Mouse (Mus musculus) kidney, postnatal 4 days (tissue): ENCODE measurements at regions not wholly inside any gene's neighbourhood (a gene's known extent, or its start where the extent isn't known, plus 50 kb on each side); places are given as distances from the start of the nearest gene placed in this dataset.

Experiments used
- DNase-seq, 2 experiments: peaks; one replicate each; pipeline ENCODE4 v3.0.0; 2021; ENCODE audit warnings: mixed read lengths in 2 of 2

DNA sequence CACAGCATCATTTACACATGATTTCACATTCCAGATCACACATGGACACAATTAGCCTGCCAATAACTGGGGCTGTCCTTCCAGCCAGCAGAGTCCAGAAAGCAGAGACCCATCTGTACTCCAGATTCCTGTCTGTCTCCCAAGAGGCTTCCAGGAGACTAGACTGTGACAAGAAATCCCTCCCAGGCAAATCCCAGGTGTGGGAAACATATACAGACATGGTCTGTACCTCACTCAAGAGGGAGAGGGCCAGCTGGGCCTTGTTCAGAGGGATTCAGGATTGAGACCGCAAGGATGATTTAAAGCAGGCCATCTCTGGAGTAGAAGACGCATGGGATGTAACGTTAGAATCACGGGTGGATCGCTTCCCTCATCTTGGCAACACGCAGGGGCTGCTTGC, 182.7 kb upstream of the Prr30 start:
- no peak for DNase-seq

DNA sequence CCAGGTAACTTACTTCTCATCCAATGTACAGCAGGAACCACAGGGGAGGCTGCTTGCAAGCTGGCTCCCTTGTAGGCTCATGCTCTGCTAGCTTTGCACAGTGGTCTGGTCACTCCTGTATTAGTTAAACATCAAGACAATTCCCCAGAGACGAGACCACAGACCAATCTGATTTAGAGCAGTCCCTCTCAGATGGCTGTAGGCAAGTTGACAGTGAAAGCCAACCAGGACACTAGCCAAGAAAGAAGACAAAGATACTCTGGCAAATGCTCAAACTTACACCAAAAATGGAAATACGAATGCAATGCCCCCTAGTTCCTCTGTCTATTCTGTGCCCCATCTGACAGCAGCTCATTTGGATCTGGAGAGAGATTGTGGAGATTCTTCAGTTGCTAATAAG, 181.8 kb upstream of the Prr30 start:
- DNase-seq = no peak

DNA sequence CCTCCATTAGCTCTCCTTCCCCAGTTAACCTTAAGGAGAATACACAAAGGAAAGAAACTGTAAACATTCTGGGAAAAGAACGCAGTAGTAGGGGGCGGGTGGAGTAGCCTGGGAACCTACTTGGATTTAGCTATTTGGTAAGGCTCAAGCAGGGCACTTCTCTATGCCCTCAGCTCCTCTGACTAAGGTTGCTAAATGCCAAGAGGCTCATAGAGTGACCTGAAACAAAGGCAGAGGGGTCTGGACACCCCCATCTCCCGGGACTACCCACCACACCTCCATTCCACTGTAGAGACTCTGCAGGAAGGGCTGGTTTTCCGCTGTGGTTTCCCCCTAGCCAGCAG, 179.5 kb upstream of the Prr30 start:
- no peak for DNase-seq

DNA sequence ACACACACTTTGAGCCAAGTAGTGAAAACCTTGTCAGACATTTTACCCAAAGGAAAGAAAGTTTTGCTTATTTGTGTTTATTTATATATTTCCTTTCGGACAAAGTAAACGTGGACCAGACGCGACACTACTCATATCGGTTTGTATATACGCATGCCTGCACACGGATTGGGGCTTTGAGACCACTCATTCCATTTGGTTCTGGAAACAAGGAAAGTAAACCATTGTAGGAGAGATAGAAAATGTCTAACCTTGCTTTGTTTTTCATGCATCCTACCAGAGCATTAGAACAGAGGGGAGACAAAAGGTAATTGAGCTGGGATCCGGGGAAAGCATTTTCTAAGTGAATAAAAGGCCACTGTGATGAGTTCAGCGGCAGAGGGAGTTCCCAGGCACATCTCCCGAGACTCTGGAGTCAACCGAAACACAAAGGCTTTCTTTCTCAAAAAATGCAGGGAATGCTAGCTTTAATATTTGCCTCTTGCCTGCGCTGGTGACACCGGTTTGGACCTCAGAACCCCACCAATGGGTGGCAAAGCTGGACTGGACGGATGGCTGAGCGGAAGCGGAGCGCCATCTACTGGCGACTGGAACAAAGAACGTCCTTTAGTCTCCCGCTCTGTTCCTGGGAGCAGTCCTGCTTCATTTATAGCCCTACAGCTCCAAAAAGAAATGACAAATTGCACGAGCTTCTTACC, 179.0 kb upstream of the Prr30 start:
- DNase-seq = peak; percentile 85 to 87

DNA sequence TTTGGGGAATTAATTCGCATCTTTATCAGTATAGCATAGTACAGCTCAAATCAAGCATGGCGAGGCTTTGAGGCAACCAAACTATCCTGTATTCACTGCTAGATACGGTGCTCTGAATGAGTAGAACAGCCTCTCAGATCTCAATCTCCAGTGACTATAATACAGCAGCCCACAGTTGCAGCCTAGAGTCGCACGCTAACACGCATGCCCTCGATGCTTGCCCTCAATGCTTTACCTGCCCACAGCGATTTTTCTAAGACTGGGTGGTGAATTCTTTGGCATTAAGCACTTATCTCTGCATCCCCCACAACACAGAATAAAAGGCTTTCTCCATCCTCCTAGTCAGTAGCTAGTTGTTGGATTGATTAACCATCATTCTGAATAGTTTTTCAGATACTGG, 178.4 kb upstream of the Prr30 start:
- DNase-seq = no peak

DNA sequence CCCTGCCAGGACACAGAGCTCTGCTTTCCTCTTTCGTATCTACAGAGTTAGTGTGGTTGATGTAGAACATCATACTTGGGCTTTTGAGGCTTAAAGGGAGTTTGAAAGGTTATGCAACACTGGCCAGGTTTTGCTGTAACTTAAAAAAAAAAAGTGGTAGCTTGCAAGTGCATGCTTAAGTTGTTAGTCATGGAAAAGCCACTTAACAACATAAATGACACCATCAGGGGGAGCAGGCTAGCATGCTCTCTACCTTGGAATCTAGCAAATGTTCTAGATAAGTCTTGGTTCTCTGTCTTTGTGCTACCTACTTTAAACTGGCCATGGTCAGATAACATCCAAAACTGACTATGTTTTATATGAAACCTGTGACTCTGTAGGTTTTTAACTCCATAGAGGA, 176.6 kb upstream of the Prr30 start:
- no peak for DNase-seq

DNA sequence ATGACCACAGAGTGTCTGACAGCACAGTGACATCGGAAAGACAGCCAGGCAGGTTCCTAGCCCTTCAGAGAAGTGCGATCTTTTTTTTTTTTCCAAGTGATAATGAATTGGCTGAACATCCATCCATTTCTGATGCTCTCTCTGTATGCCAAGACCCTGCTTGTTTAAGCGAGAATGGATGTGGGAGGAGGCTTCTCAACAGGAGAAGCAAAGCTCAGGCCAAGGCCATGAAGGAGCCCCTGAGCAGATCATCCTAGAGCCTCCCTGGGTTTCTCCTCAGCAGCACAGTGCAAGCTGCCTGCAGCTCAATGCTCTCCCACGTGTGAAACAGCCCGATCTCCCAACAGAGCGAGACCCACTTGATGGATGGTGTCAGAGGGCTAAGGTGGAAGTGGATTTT, 175.7 kb upstream of the Prr30 start:
- no peak for DNase-seq

DNA sequence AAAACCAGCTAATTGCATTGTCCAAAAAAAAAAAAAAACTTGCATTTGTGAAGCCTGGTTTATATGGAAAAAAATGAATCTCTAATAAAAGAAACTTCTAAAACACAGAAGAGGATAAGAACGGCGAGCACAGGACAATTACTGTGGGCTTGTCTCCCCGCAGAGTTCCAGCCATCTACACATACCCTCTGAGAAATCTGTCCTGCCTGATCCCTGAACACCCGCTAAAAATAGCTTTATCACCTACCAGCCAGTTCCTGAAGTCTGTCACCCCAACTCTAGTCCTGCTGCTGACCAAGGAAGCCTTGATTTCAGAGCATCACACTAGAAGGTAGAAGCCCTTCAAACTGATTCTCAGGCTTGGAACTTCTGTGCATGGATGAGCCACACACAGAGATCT, 173.7 kb upstream of the Prr30 start:
- DNase-seq = no peak

DNA sequence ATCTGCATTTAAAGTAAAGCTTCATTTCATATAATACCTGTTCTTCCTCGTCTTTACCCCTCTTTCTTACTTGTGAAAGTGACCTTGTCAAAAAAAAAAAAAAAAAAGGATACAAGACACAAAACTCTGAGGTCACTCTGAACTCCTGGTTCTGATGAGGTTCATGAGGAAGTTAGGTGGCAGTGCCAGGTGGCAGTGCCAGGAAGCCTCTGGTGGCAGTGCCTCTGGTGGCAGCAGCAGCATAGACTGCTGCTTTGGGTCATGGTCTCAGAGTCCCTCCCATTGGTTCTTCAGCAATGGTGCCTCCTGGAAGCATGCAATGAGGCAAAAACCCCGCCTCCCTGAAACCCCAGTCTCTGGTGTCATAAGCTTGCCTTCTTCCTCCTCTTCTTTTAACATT, 159.7 kb upstream of the Prr30 start:
- DNase-seq = no peak

DNA sequence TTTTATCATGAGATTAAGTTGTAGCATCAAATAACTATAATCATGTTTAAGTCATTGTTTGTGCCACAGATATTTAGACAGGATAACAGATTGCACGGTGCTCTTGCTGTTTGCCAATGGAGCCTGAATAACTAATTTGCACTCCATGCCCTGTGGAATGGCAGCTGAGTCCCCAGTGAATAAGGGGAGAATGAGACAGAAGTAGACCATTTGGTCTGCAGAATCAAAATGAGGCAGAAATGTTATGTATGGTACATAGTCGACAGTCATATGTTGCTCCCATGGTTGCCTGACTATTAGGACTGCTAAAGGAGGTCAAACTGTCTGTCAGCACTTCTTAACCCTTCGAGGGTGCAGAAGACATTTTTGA, 152.9 kb upstream of the Prr30 start:
- no peak for DNase-seq

DNA sequence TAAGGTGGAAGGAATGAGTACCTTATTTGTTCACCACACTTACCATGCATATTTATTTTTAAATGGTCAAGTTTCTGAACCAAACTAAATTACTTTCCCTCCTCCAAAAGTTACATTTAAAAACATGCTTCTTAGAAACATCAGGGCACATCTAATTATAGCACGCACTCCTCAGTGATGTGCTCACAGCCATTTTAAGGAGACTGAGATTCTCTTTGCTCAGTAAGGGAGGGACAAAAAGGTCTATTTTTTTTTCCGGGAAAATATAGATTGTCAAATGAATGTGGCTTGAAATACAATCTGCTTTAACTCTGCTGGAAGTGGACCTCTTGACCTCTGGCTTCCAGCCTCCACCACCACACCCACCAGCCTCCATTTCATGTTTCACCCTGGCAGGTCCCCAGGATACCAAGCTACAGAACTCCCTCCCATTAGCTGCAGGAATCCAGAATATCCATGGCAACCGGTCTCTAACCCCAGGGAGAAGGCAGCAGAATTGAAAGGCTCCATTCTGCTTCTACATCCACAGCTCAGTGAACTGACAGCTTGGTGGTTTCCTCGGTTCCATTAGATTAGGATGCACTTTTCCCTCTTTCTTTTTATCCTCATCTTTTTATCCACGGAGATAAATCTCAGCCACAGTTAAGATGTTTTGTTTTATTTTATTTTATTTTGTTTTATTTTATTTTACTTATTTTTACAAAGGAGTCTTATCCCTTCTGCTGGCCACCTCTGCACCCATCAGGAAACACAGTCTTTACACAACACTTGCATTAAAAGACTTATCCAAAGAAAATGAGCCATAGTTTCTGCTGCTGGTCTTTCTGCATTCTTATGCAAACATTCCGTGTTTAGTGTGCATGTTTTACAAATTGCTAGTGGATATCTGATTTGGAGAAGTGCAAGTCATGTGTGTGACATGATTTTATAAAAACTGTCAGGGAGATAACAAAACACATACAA, 152.2 kb upstream of the Prr30 start:
- peak; percentile 31 to 46 for DNase-seq

DNA sequence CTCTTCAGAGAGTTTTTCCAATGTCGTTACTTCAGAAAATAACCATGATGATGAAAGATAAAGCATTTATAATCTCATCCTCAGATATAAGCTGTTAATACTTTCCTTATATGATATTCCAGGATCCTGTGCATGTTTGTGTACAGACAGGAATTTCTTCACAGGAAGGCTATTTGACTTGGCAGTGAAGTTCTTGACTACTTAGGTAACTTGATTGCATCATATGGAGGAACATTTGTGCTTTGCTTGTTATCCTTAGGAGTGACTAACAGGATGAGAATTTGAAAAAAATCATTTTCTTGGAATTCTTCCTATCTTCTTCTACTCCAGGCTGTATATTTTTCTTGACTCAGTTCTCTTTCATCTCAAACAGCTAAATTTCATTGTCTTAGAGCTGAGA, 140.2 kb upstream of the Prr30 start:
- DNase-seq = no peak

DNA sequence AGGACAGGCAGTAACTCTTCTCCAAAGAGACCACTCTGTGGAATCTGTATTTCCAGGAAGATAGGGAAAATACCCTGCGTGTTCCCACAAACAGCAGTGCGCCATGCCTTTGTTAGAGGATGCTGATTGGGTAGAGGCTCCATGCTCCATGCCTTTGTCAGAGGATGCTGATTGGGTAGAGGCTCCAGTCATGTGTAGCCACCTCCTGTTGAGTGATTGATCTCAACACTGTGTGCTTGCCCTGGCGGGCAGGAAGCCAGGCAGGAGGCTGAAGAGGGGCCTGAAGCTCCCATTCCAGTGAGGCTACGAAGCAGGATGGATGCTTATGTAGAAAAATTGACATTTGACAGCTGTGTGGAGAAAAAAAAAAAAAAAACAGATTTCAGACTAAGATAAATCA, 131.9 kb upstream of the Prr30 start:
- DNase-seq = no peak

DNA sequence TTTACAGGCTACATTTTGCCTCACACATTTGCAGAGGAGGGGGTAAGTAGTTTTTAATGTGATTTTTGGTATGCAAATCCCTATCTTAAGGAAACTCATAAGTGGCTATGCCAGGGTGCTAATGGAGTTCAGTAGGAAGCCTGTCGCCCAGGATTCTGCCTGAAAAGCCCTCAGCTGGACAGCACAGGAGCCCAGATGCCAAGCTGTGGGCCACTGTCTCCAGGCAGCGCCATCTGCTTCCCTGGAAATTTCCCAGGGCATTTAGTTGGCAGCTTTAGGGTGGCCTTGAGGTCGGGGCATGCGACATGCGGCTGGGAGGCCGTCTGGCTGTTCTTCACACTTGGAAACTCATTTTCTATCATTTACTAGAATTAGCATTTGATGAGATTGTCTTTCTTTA, 127.3 kb upstream of the Prr30 start:
- DNase-seq = no peak

DNA sequence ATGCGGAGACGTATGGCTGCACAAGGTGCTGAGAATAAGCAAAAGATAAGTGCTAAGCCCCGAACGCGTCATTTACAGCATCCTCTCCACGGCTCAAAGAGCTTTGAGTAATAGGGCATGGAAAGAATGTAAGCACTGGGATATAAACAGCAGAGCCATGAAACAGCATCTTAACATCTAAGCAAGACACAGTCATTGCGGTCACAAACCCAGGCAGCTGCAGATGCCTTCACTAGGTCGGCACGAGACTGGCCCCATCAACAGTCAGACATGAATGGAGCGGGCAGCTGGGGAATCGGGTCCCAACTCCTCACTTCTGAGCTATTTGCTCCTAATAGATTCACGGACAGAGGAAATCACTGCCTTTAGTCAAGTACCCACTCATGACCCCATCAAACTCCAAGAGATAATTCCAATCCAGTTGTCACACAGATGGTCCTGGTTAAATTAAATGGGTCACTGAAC, 126.4 kb upstream of the Prr30 start:
- no peak for DNase-seq

DNA sequence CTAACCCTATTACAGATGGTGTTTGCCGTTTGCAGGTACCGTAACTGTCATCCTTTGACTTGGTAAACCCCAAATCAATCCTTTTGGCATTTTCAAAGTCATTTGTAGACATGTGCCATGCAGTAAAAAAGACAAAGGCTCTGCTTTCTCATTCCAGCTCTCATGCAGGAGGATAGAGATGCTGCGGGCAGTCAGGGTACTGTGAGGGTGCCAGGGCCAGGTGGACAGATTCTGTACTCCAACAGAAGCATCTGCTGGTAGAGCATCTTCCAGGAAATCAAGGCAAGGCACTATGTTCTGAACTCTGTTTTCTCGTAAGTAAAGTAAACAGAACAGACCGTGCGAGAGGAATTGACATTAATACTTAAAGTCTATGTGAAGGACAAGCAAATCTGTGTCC, 123.2 kb upstream of the Prr30 start:
- DNase-seq = no peak

DNA sequence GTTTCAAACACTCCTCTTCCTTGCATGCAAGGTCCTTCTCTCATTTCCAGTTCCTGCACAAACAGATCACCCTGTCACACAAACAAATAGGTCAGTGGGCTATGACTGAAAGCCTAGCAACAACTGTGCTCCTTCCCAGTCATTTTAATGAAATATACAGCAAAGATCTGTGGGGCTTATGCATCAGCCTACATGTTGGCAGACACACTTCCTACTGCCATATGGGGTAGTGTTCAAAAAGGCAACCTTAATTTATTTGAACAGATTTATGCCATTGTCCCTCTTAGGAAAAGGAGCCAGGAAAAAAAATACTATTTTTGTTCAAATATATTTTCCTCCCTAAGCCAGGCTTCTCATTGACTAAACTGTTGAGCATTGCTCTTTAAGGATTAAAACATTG, 107.8 kb upstream of the Prr30 start:
- DNase-seq = no peak

DNA sequence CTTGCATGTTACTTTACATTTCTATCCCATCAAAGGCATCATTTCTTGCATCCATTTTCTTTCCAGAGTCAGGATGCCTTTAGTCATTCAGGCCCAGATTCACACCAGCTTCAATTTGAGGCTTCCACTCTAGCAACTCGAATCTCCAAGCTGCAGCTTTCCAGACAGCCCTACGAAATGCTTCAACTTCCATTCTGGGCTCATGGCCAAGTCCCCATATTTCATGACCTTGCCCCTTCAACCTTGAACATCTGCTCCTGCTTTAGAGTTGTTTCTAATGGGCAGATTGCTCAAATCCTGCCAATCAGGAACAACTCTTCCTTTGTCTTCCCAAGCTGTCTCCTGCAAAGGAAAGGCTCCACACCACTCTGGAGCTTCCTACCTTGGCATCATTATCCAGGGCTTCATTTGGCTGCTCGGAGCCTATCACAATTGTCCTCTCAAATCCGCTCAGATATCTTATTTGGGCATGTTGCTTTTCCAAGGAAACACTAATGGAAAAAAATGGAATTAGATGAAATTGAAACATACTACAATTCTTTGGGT, 104.4 kb upstream of the Prr30 start:
- DNase-seq = peak; percentile 72 to 73

DNA sequence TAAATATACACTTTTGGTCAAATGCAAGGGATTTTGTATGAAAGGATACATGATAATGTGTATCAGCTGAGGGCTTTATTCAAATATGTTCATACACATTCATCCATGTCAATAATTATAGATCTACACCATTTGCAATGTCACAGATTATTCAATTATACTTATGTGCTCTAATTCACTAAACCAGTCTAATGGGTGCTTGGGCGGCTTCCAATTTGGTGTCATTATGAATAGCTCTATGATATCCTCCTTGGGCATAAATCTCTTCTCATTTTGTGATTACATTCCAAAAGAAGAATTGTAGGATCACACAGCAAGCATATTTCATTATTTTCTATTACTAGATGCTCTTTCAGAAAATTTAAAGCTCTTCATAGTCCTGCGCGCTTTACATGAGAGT, 97.7 kb upstream of the Prr30 start:
- DNase-seq = no peak

DNA sequence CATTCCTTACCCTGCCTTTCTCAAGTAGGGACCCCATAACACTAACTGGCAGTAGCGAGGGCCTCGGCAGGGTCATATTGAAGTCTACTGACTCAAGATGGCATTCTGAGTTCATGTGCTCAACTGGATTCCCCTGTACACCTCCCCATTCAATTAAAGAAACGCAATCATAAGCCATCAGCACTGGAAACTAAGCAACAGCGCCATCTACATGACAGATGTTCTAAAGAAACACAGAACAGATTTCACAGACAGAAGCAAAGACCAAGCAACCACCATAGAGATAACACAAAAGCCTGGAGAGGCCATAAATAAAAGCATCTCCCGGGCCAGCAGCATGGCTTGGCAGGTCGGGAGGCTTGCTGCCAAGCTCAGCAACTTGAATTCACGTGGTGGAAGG, 94.6 kb upstream of the Prr30 start:
- DNase-seq = peak; percentile 38 to 48

DNA sequence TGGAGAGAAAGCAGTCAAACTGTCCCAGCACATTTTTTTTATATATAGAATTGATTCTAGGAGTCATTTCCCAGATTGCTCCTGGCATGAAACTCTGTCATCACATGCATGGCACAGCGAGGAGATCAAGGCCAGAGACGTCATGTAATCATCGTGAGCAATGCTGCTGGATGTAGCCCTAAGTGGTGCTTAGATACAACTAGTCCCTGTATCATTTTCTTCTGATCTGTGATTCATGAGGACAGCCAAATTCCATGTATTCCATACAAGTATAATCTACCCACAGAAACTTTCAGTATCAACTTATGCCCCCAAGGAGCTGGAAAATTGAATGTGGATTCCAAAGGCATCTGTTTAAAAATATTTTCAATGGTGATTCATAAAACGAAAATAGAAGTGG, 87.6 kb upstream of the Prr30 start:
- DNase-seq = no peak

DNA sequence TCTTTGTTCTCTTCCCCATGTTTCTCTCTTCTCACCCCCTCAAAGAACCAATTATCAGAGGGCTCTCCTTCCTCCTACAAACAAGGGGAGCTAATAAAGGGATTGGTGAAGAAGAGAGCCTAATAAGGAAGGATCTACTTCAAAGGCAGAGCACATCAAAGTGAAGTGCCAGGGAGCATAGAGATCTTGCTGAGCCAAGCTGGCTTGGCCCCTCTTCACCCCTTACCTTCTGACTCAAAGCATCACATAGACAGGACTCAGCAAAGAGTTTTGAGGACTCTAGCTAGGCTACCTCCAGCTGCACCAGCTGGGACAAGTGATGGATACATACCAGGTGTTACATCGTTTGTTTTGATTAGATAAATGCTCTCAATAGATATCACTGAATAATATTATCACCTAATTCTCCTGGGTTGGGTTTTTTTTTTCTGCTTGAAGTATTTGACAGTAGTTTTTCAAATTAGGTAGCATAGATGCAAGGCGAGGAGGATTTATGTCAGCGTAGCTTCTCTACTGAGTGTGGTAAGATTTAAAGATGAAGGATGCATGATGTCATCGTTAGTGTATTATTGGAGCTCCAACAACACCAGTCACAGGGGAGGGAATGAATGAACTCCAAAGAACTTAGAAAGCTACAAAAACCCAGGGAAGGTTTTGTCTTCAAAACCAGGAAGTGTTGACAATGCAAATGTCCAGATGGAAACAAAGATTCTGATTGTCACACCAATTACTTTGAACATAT, 69.1 kb upstream of the Prr30 start:
- DNase-seq = no peak

DNA sequence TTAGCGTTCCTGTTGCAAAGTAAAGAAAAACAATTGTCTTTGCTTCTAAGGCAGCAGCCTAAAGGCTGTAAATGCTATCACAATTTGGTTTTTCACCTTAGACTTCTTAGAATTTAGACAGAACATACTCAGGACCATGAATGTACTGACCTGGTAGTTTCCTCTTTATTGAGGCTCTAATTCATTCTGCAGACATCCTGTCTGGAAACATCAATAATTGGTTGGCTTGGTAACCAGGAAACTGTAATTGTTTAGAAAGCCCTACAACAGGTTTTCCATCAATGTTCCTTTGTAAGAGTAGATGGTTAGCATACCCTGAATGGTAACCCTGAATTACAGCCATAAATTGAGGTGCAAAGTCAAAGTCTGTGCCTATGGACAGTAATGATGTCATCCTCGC, 67.4 kb upstream of the Prr30 start:
- DNase-seq = no peak
